Comparison of ENCODE assay signal across 14 mouse cellular contexts in the genomic region with DNA sequence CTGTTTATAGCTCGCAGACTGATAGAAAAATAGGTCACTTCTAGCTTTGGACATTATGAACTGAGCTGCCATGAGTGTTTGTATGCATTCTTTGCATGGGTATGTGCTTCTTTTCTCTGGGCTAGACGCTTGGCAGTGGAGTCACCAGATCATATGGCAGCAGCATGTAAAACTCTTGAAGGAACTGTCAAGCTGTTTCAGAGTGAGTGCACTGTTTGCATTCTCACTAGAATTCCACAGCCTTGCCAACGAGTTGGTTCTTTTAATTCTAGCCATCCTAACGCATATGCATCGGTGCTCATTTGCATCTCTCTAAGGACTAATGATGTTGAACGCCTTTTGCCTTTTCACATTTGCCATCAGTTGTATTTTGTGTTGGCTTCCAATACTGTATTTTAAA. TPM values are rescaled to one million over a fixed set of nuclear protein-coding genes. Genes with fewer than 3 reads are reported as not detected.
"Had no signal": no experiment of that assay in that cellular context is flagged by ENCODE, and none has a peak within 500 bp of the region (broad histone marks: within the 10 kb centered on the region; RNA-seq: fewer than 3 reads in every experiment).

No protein-coding gene starts in this region.

- H3K9ac ChIP-seq: liver, embryonic 13.5 days had no signal

- H3K27me3 ChIP-seq: liver, embryonic 13.5 days had no signal

- H3K9me3 ChIP-seq: liver, embryonic 13.5 days had no signal

- H3K36me3 ChIP-seq: liver, embryonic 13.5 days had no signal

- H3K4me3 ChIP-seq: left cerebral cortex, adult 2 months; liver, embryonic 13.5 days had no signal

- H3K4me1 ChIP-seq: liver, embryonic 13.5 days had no signal

- H3K27ac ChIP-seq: left cerebral cortex, adult 2 months; liver, embryonic 13.5 days had no signal

- DNase-seq: kidney, postnatal 10 days; kidney, postnatal 36 days; layer of hippocampus, postnatal 36 days; liver, embryonic 13.5 days; lung, adult 2 months; lung, postnatal 14 days; lung, postnatal 4 days; midbrain, embryonic 14.5 days; thymus, adult 18-20 months; thymus, postnatal 36 days had no signal

- H3K4me2 ChIP-seq: liver, embryonic 13.5 days; midbrain, embryonic 11.5 days had no signal

RNA-seq across cellular contexts. Expression of gene Tmem72, which starts 12.4 kb away (rescaled TPM):
- polyA plus RNA-seq: small intestine, adult 2 months had no signal

RNA-seq across cellular contexts. Expression of gene Depp1, which starts 53.9 kb away (rescaled TPM):
- total RNA-seq: megakaryocyte-erythroid progenitor cell, adult 5-6 weeks had no signal
